Mouse (Mus musculus): ENCODE results near the gene Lsamp. TPM values are rescaled to one million over a fixed set of nuclear protein-coding genes. Genes with fewer than 3 reads are reported as not detected.

Gene Lsamp
- polyA plus RNA-seq, 1 experiment from 2014 or later, result 2.1 TPM

DNA sequence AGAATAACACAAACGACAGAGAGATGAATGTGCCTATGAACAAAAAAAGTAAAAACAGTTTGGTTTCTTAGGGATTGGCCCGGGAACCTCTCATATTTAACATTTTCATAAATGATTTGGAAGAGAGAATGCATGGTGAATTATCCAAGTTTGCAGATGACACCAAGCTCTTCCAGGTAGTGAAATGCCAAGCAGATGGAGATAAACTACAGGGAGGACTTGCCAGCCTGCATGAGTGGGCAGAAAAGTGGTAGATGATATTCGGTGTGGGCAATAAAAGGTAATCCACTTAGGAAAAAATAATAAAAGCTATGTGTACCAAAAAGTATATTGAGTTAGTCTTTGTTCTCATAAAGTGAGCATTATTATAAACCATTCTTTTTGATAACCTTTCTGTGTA lies 38.5 kb downstream of the Lsamp start:
- no peak for ATAC-seq (ENCODE audit: insufficient number of reproducible peaks, insufficient read depth, low FRiP score, low read depth)

DNA sequence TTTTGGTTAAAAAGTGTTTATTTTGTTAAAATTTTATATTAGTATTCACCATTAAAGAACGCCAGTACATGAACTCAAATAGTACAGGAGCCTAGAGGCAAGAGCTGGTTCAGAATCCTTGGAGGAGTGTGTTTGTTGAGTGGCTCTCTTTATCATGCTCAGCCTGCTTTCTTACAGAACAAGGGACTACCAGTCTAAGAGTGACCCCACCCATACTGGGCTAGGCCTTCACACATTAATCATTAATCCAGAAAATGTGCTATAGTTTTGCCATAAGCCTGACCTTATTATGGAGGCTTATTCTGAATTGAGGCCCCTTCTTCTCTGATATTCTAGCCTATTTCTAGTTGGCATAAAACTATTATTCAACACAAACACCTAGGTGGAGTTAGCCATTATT lies 52.6 kb downstream of the Lsamp start:
- Histone ChIP-seq H3K27me3 (ENCODE audit: control insufficient read depth, insufficient read depth, low read length) (no peaks in the 10 kb centered on the region), H3K4me1 (ENCODE audit: control insufficient read depth in 2 of 2, insufficient read depth in 2 of 2, low read length in 2 of 2) (no peaks in the 10 kb centered on the region), H3K9me3 (ENCODE audit: control insufficient read depth, low read length) (no peaks in the 10 kb centered on the region), H3K36me3 (ENCODE audit: control insufficient read depth, insufficient read depth, low read length) (no peaks in the 10 kb centered on the region), H3K4me2 (ENCODE audit: low read length) (no peak overlapping the region), H3K27ac (replicated peaks in 1 of 2; ENCODE audit: control insufficient read depth in 1 of 2, insufficient read depth in 1 of 2, low read depth in 2 of 2, low read length in 2 of 2) (no peak overlapping the region), H3K4me3 (ENCODE audit: control insufficient read depth in 1 of 2, insufficient read depth in 1 of 2, low read depth in 1 of 2, low read length in 2 of 2) (no peak overlapping the region), H3K9ac (ENCODE audit: low read length) (no peak overlapping the region)
- WGBS, result 78% methylated on average over 1 of the region's 1 CpGs
- no peak for ATAC-seq (ENCODE audit: insufficient number of reproducible peaks, insufficient read depth, low FRiP score, low read depth)

More for the DNA sequence above, 38.5 kb downstream of the Lsamp start:
- Histone ChIP-seq H3K9me3 (ENCODE audit: control insufficient read depth, low read length) (no peaks in the 10 kb centered on the region), H3K4me1 (ENCODE audit: control insufficient read depth in 2 of 2, insufficient read depth in 2 of 2, low read length in 2 of 2) (no peaks in the 10 kb centered on the region), H3K27ac (replicated peaks in 1 of 2; ENCODE audit: control insufficient read depth in 1 of 2, insufficient read depth in 1 of 2, low read depth in 2 of 2, low read length in 2 of 2) (no peak overlapping the region), H3K4me3 (ENCODE audit: control insufficient read depth in 1 of 2, insufficient read depth in 1 of 2, low read depth in 1 of 2, low read length in 2 of 2) (no peak overlapping the region), H3K36me3 (ENCODE audit: control insufficient read depth, insufficient read depth, low read length) (no peaks in the 10 kb centered on the region), H3K27me3 (ENCODE audit: control insufficient read depth, insufficient read depth, low read length) (no peaks in the 10 kb centered on the region), H3K9ac (ENCODE audit: low read length) (no peak overlapping the region), H3K4me2 (ENCODE audit: low read length) (no peak overlapping the region)
- 61% methylated on average over 3 of the region's 3 CpGs for WGBS

DNA sequence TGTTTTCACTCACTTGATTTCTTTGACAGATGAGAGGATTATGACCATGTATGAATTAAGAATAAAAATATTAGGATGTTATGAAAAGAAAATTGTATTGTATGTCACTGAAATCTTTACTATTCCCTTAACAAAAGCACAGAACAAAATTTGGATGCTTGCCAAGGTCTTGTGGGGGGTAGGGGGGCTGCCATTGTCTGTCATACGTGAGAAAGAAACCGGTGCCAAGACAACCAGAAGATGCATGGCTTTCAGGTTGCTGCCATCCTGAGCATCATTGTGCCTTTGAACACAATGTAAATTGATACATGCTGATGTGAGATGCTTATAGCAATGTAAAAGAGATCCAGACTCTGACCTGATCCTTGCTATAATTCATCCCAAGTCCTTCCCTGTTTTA lies 75.4 kb downstream of the Lsamp start:
- ATAC-seq (ENCODE audit: insufficient number of reproducible peaks, insufficient read depth, low FRiP score, low read depth), result no peak
- H3K9me3 ChIP-seq (ENCODE audit: control insufficient read depth, low read length), result no peaks in the 10 kb centered on the region
- H3K27me3 ChIP-seq (ENCODE audit: control insufficient read depth, insufficient read depth, low read length), result no peaks in the 10 kb centered on the region
- no peak overlapping the region for H3K27ac ChIP-seq (replicated peaks in 1 of 2; ENCODE audit: control insufficient read depth in 1 of 2, insufficient read depth in 1 of 2, low read depth in 2 of 2, low read length in 2 of 2)
- no peak overlapping the region for H3K4me3 ChIP-seq (ENCODE audit: control insufficient read depth in 1 of 2, insufficient read depth in 1 of 2, low read depth in 1 of 2, low read length in 2 of 2)
- H3K9ac ChIP-seq (ENCODE audit: low read length), result no peak overlapping the region
- WGBS, result 58% methylated on average over 2 of the region's 2 CpGs
- no peaks in the 10 kb centered on the region for H3K4me1 ChIP-seq (ENCODE audit: control insufficient read depth in 2 of 2, insufficient read depth in 2 of 2, low read length in 2 of 2)
- no peak overlapping the region for H3K4me2 ChIP-seq (ENCODE audit: low read length)
- no peaks in the 10 kb centered on the region for H3K36me3 ChIP-seq (ENCODE audit: control insufficient read depth, insufficient read depth, low read length)

DNA sequence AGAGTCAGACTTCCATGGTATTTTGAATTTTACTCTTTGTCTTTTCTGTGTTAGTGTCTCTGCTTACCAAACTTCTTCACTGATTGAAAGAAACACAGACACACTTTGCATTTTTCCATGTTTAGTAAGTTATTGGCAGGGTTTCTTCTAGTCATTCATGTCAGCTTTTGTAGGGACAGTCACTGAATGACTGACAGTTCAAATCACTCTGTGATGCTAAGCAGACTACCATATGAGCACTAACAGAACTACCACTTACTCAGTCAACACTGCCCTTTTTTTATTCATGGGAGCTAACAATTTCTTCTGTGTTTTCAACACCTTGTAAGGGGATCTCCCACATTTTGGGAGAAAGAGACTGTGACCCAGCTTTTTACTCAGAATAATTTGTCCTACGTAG lies 75.8 kb downstream of the Lsamp start:
- no peak for ATAC-seq (ENCODE audit: insufficient number of reproducible peaks, insufficient read depth, low FRiP score, low read depth)
- Histone ChIP-seq H3K9me3 (ENCODE audit: control insufficient read depth, low read length) (no peaks in the 10 kb centered on the region), H3K9ac (ENCODE audit: low read length) (no peak overlapping the region), H3K27ac (replicated peaks in 1 of 2; ENCODE audit: control insufficient read depth in 1 of 2, insufficient read depth in 1 of 2, low read depth in 2 of 2, low read length in 2 of 2) (no peak overlapping the region), H3K4me1 (ENCODE audit: control insufficient read depth in 2 of 2, insufficient read depth in 2 of 2, low read length in 2 of 2) (no peaks in the 10 kb centered on the region), H3K36me3 (ENCODE audit: control insufficient read depth, insufficient read depth, low read length) (no peaks in the 10 kb centered on the region), H3K27me3 (ENCODE audit: control insufficient read depth, insufficient read depth, low read length) (no peaks in the 10 kb centered on the region), H3K4me3 (ENCODE audit: control insufficient read depth in 1 of 2, insufficient read depth in 1 of 2, low read depth in 1 of 2, low read length in 2 of 2) (no peak overlapping the region), H3K4me2 (ENCODE audit: low read length) (no peak overlapping the region)
- 67% methylated on average over 1 of the region's 1 CpGs for WGBS

DNA sequence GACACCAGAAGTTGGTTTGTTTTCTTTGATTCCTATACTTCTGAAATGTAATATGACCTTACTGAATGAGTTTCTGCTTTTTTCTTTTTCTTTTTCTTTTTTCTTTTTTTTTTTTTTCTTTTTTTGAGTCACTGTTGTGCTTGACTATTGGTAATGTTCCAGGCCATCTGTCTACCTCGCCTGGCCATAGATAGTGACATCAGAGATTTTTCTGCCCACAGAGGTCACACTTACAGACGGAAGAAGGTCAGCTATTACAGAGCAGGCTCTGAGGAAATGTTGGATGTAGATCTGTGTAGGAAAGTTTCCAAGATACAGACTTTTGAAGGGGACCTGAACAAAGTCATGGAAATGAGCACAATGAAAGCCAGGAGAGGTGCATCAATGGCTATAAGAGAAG lies 76.3 kb downstream of the Lsamp start:
- H3K27me3 ChIP-seq (ENCODE audit: control insufficient read depth, insufficient read depth, low read length), result no peaks in the 10 kb centered on the region
- H3K36me3 ChIP-seq (ENCODE audit: control insufficient read depth, insufficient read depth, low read length), result no peaks in the 10 kb centered on the region
- H3K4me1 ChIP-seq (ENCODE audit: control insufficient read depth in 2 of 2, insufficient read depth in 2 of 2, low read length in 2 of 2), result no peaks in the 10 kb centered on the region
- H3K4me2 ChIP-seq (ENCODE audit: low read length), result no peak overlapping the region
- no peak overlapping the region for H3K4me3 ChIP-seq (ENCODE audit: control insufficient read depth in 1 of 2, insufficient read depth in 1 of 2, low read depth in 1 of 2, low read length in 2 of 2)
- WGBS, result 30% methylated on average over 2 of the region's 2 CpGs
- H3K27ac ChIP-seq (replicated peaks in 1 of 2; ENCODE audit: control insufficient read depth in 1 of 2, insufficient read depth in 1 of 2, low read depth in 2 of 2, low read length in 2 of 2), result no peak overlapping the region
- no peaks in the 10 kb centered on the region for H3K9me3 ChIP-seq (ENCODE audit: control insufficient read depth, low read length)
- no peak for ATAC-seq (ENCODE audit: insufficient number of reproducible peaks, insufficient read depth, low FRiP score, low read depth)
- H3K9ac ChIP-seq (ENCODE audit: low read length), result no peak overlapping the region

DNA sequence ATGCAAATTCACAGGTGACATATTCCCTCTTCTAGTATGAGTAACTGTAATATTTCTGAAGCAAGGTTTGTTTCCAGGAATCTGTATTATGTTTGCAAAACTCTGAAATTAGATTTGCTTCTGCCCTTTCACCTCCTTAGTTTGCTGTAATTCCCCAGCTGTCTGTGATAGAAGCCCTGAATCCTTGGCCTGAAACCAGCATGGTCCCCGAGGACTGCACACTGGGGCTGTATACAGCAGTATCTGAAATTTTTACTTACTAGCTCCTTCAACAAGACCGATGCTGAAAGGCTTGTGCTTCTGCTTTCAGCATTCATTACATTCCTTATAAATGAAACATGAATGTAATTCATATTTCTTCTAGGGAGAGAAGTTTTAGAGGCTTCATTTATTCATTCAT lies 91.4 kb downstream of the Lsamp start:
- 57% methylated on average over 2 of the region's 2 CpGs for WGBS
- H3K27me3 ChIP-seq (ENCODE audit: control insufficient read depth, insufficient read depth, low read length), result no peaks in the 10 kb centered on the region
- ATAC-seq (ENCODE audit: insufficient number of reproducible peaks, insufficient read depth, low FRiP score, low read depth), result no peak

DNA sequence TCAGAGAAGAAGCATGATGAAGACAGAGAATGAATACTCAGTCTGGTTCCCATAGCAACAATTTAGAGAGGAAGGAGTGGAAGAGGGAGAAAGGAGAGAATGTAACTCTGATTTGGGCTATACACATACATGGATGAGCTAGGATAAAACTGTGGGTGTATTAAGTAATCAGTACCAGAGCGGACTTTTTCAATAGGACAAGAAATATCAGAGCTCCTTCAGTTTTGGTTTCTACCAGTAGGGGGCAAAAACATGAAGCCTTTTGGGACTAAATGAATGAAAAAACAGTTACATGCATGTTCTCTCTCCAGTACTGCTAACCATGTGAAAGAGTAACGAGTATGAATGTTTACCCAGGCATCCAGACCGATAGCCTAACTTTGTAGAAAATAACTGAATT lies 96.1 kb downstream of the Lsamp start:
- no peak overlapping the region for H3K4me3 ChIP-seq (ENCODE audit: control insufficient read depth in 1 of 2, insufficient read depth in 1 of 2, low read depth in 1 of 2, low read length in 2 of 2)
- H3K9ac ChIP-seq (ENCODE audit: low read length), result no peak overlapping the region
- WGBS, result 66% methylated on average over 3 of the region's 3 CpGs
- no peak for ATAC-seq (ENCODE audit: insufficient number of reproducible peaks, insufficient read depth, low FRiP score, low read depth)
- H3K9me3 ChIP-seq (ENCODE audit: control insufficient read depth, low read length), result no peaks in the 10 kb centered on the region
- no peaks in the 10 kb centered on the region for H3K36me3 ChIP-seq (ENCODE audit: control insufficient read depth, insufficient read depth, low read length)
- H3K4me2 ChIP-seq (ENCODE audit: low read length), result no peak overlapping the region
- no peak overlapping the region for H3K27ac ChIP-seq (replicated peaks in 1 of 2; ENCODE audit: control insufficient read depth in 1 of 2, insufficient read depth in 1 of 2, low read depth in 2 of 2, low read length in 2 of 2)
- no peaks in the 10 kb centered on the region for H3K27me3 ChIP-seq (ENCODE audit: control insufficient read depth, insufficient read depth, low read length)
- H3K4me1 ChIP-seq (ENCODE audit: control insufficient read depth in 2 of 2, insufficient read depth in 2 of 2, low read length in 2 of 2), result no peaks in the 10 kb centered on the region

More for the DNA sequence above, 91.4 kb downstream of the Lsamp start:
- H3K4me1 ChIP-seq (ENCODE audit: control insufficient read depth in 2 of 2, insufficient read depth in 2 of 2, low read length in 2 of 2), result no peaks in the 10 kb centered on the region
- H3K9me3 ChIP-seq (ENCODE audit: control insufficient read depth, low read length), result no peaks in the 10 kb centered on the region
- H3K4me3 ChIP-seq (ENCODE audit: control insufficient read depth in 1 of 2, insufficient read depth in 1 of 2, low read depth in 1 of 2, low read length in 2 of 2), result no peak overlapping the region
- no peak overlapping the region for H3K9ac ChIP-seq (ENCODE audit: low read length)
- no peaks in the 10 kb centered on the region for H3K36me3 ChIP-seq (ENCODE audit: control insufficient read depth, insufficient read depth, low read length)
- H3K4me2 ChIP-seq (ENCODE audit: low read length), result no peak overlapping the region
- H3K27ac ChIP-seq (replicated peaks in 1 of 2; ENCODE audit: control insufficient read depth in 1 of 2, insufficient read depth in 1 of 2, low read depth in 2 of 2, low read length in 2 of 2), result no peak overlapping the region

DNA sequence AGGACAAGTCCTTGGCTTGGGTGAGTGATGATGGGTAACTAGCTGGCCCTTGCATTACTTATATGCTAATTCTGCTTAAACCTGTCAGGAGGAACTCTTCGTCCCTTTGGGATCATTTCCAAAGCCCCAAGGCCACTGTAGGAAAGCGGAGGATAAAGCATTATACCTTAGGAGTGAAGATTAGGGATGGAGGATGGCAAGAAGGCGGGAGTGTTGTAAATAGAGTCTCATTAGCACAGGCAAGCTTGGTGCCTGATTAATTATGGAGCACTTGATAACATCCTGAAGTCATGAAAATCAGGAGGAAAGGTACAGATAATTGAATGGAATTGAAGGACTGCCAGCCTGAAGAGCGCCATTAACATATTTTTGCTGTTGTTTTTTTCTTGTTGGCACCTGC lies 120.2 kb downstream of the Lsamp start:
- H3K9me3 ChIP-seq (ENCODE audit: control insufficient read depth, low read length), result no peaks in the 10 kb centered on the region
- no peaks in the 10 kb centered on the region for H3K36me3 ChIP-seq (ENCODE audit: control insufficient read depth, insufficient read depth, low read length)
- H3K4me2 ChIP-seq (ENCODE audit: low read length), result no peak overlapping the region
- no peak for ATAC-seq (ENCODE audit: insufficient number of reproducible peaks, insufficient read depth, low FRiP score, low read depth)
- WGBS, result 52% methylated on average over 4 of the region's 4 CpGs
- no peak overlapping the region for H3K4me3 ChIP-seq (ENCODE audit: control insufficient read depth in 1 of 2, insufficient read depth in 1 of 2, low read depth in 1 of 2, low read length in 2 of 2)
- no peaks in the 10 kb centered on the region for H3K27me3 ChIP-seq (ENCODE audit: control insufficient read depth, insufficient read depth, low read length)
- no peak overlapping the region for H3K9ac ChIP-seq (ENCODE audit: low read length)
- no peak overlapping the region for H3K27ac ChIP-seq (replicated peaks in 1 of 2; ENCODE audit: control insufficient read depth in 1 of 2, insufficient read depth in 1 of 2, low read depth in 2 of 2, low read length in 2 of 2)
- no peaks in the 10 kb centered on the region for H3K4me1 ChIP-seq (ENCODE audit: control insufficient read depth in 2 of 2, insufficient read depth in 2 of 2, low read length in 2 of 2)

Measured in heart, embryonic 14.5 days (tissue).